Mouse (Mus musculus) cerebellum, postnatal 14 days (tissue): Measurements from ENCODE around the gene Wdr86.

Experiments used
- DNase-seq, 2 experiments: peaks; one replicate each; pipeline ENCODE4 v3.0.0; 2021; ENCODE audit warnings: mixed read lengths in 2 of 2

Wdr86 gene

DNA sequence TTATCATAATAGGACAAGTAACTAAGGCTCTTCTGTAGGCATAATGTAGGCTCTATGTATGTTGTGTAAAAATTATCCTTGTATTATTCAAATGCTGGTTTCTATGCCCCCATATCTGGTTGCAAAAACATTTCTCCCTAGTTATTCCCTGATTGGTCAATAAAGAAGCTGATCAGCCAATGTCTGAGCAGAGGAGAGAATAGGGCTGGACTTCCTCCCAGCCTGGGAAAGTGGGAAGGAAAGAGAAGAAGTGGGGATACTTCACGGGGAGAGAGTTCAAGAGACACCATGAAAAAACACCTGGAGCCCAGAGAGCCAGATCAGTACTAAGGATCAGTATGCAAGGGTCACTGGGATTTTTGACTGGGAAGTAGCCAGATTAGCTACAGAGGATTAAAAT, 49.1 kb downstream of the Wdr86 start:
- no peak for DNase-seq

DNA sequence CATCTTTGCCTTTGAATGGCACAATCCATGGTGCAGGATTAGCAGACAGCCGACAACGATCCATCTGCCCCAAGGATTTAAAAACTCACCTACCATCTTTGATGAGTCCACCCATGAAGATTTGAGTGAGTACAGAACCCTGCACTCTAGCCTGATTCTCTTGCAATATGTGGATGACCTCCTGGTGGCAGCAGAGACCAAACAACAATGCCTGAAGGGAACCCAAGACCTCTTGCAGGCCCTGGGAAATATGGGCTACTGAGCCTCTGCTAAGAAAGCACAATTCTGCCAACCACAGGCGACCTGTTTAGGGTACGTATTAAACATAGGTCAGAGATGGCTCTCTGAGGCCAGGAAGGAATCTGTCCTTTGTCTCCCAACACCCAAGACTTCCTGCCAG, 56.3 kb downstream of the Wdr86 start:
- DNase-seq, result peak; percentile 94 to 95
